ENCODE assay signal across 24 mouse cellular contexts in the genomic region with DNA sequence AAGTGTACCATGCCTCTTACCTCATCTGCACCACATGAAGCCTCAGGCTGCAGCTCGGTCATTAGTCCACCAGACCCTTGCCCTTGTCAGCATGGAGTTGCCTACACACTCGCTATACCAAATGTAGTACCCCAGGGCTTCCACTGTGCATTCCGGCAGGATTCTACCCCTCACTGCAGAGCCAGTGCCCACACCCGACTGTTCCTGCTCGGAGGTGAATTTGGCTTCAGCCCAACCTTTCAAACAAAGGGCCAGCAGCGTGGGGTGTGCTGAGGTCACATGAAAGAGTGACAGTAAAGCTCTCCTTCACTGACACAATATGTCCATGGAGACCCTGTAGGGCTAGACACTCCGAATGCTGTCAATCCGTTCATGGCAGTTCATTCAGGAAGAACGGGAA. TPM values are rescaled to one million over a fixed set of nuclear protein-coding genes. Genes with fewer than 3 reads are reported as not detected.
DNase-seq lines count a peak whose midpoint lies in the region; ATAC-seq and TF ChIP-seq lines count a peak whose summit lies in the region.
"Had no signal": no experiment of that assay in that cellular context is flagged by ENCODE, and none has a peak within 500 bp of the region (broad histone marks: within the 10 kb centered on the region; RNA-seq: fewer than 3 reads in every experiment).

No protein-coding gene starts in this region.

- intact Hi-C loops in left cerebral cortex, adult 2 months (cut with DNase I), result no loop called here
- intact Hi-C loops in left cerebral cortex, postnatal 4 days (cut with DNase I), result no loop called here

- peaks cover 66% of the 10 kb centered on the region for H3K4me1 ChIP-seq in embryonic facial prominence, embryonic 13.5 days
- H3K4me1 ChIP-seq in embryonic facial prominence, embryonic 10.5 days, result peaks cover 57% of the 10 kb centered on the region

- no peak for DNase-seq in embryonic facial prominence, embryonic 10.5 days (ENCODE audit: low spot score)
- DNase-seq in left cerebral cortex, adult 2 months (ENCODE audit: extremely low spot score in 1 of 2, low spot score in 2 of 2), result no peak
- DNase-seq in left cerebral cortex, postnatal 4 days, result no peak
- DNase-seq in lung, postnatal 4 days, result peak; percentile 22 to 52
- no peak for DNase-seq in lung, adult 18-20 months
- DNase-seq: adrenal gland, postnatal 10 days; adrenal gland, postnatal 36 days; B cell, adult 2 months; cerebellum, adult 18-20 months; cerebellum, adult 9-10 months; cerebellum, postnatal 36 days; gastrocnemius, postnatal 25 days; heart, adult 18-20 months had no signal

- no peak overlapping the region for H3K27ac ChIP-seq in embryonic facial prominence, embryonic 13.5 days
- H3K27ac ChIP-seq in embryonic facial prominence, embryonic 10.5 days (replicated peaks), result no peak overlapping the region
- peak overlapping the region; percentile 8; the same call in 1 of the 2 replicates for H3K27ac ChIP-seq in left cerebral cortex, adult 2 months
- H3K27ac ChIP-seq: embryonic facial prominence, embryonic 12.5 days; forebrain, embryonic 12.5 days; forebrain, embryonic 15.5 days; heart, embryonic 10.5 days; hindbrain, embryonic 12.5 days; hindbrain, embryonic 15.5 days had no signal

- peak; percentile 38; the same call in 1 of the 2 replicates for ATAC-seq in embryonic facial prominence, embryonic 13.5 days (ENCODE audit: insufficient number of reproducible peaks, insufficient read depth, low FRiP score, low TSS enrichment, low read depth)
- ATAC-seq: forebrain, embryonic 15.5 days; Patski had no signal

- 80% methylated on average over 9 of the region's 9 CpGs for WGBS in embryonic facial prominence, embryonic 13.5 days
- 84% methylated on average over 9 of the region's 9 CpGs for WGBS in embryonic facial prominence, embryonic 10.5 days

- no peaks in the 10 kb centered on the region for H3K27me3 ChIP-seq in embryonic facial prominence, embryonic 13.5 days
- no peaks in the 10 kb centered on the region for H3K27me3 ChIP-seq in embryonic facial prominence, embryonic 10.5 days (replicated peaks; ENCODE audit: low read depth, poor library complexity, severe bottlenecking)
- H3K27me3 ChIP-seq: CH12.LX; embryonic facial prominence, embryonic 12.5 days; forebrain, embryonic 12.5 days; forebrain, embryonic 15.5 days; hindbrain, embryonic 12.5 days; hindbrain, embryonic 15.5 days; Patski had no signal

- H3K4me3 ChIP-seq in embryonic facial prominence, embryonic 13.5 days, result no peak overlapping the region
- no peak overlapping the region for H3K4me3 ChIP-seq in embryonic facial prominence, embryonic 10.5 days
- no peak overlapping the region for H3K4me3 ChIP-seq in left cerebral cortex, adult 2 months
- H3K4me3 ChIP-seq: embryonic facial prominence, embryonic 12.5 days; erythroblast, embryonic 14.5 days; forebrain, embryonic 12.5 days; forebrain, embryonic 15.5 days; heart, embryonic 10.5 days; hindbrain, embryonic 12.5 days; hindbrain, embryonic 15.5 days had no signal

- peaks cover 23% of the 10 kb centered on the region for H3K36me3 ChIP-seq in embryonic facial prominence, embryonic 13.5 days
- H3K36me3 ChIP-seq in embryonic facial prominence, embryonic 10.5 days (replicated peaks), result peaks cover 73% of the 10 kb centered on the region
- H3K36me3 ChIP-seq: forebrain, embryonic 15.5 days; G1E; heart, embryonic 10.5 days had no signal

- H3K9ac ChIP-seq in embryonic facial prominence, embryonic 13.5 days, result no peak overlapping the region
- H3K9ac ChIP-seq: embryonic facial prominence, embryonic 12.5 days; forebrain, embryonic 12.5 days; forebrain, embryonic 15.5 days; hindbrain, embryonic 12.5 days; hindbrain, embryonic 15.5 days had no signal

- TF ChIP-seq CTCF in left cerebral cortex, adult 2 months (IDR thresholded peaks at IDR 0.05), result no peak

- H3K4me2 ChIP-seq in embryonic facial prominence, embryonic 13.5 days, result no peak overlapping the region
- H3K4me2 ChIP-seq: embryonic facial prominence, embryonic 12.5 days; forebrain, embryonic 12.5 days; forebrain, embryonic 15.5 days; hindbrain, embryonic 12.5 days; hindbrain, embryonic 15.5 days had no signal

- no peaks in the 10 kb centered on the region for H3K9me3 ChIP-seq in embryonic facial prominence, embryonic 13.5 days
- no peaks in the 10 kb centered on the region for H3K9me3 ChIP-seq in embryonic facial prominence, embryonic 10.5 days
- H3K9me3 ChIP-seq: embryonic facial prominence, embryonic 12.5 days; forebrain, embryonic 12.5 days; forebrain, embryonic 15.5 days; heart, embryonic 10.5 days; hindbrain, embryonic 12.5 days; hindbrain, embryonic 15.5 days had no signal

RNA-seq across cellular contexts. Expression of gene Rnf144a, which starts 6.3 kb away (rescaled TPM):
- polyA plus RNA-seq in embryonic facial prominence, embryonic 13.5 days (2015; fragmentation: Nextera tagmentation; extraction: Ambion mirVana), result 46.4 and 48.3 TPM in 2 replicates
- polyA plus RNA-seq in embryonic facial prominence, embryonic 10.5 days (2016; fragmentation: Nextera tagmentation; extraction: Ambion mirVana), result 43.1 and 44.9 TPM in 2 replicates
- total RNA-seq in left cerebral cortex, adult 2 months (2021), result 10 to 100 TPM; 26.8 to 34.2 TPM
- total RNA-seq in left cerebral cortex, postnatal 4 days (2021), result 10 to 100 TPM; 41.8 to 45.4 TPM
- polyA plus RNA-seq: erythroblast, embryonic 14.5 days; G1E had no signal

RNA-seq across cellular contexts. Expression of gene Rsad2, which starts 47.5 kb away (rescaled TPM):
- 0.41 and 0.70 TPM in 2 replicates for polyA plus RNA-seq in embryonic facial prominence, embryonic 13.5 days (2015; fragmentation: Nextera tagmentation; extraction: Ambion mirVana)
- 0.25 and 0.33 TPM in 2 replicates for polyA plus RNA-seq in embryonic facial prominence, embryonic 10.5 days (2016; fragmentation: Nextera tagmentation; extraction: Ambion mirVana)
- 1 to 10 TPM in 1 of 2 experiments, under 1 TPM in 1; 0.66 to 1.3 TPM for total RNA-seq in left cerebral cortex, adult 2 months (2021)
- under 1 TPM; 0.14 to 0.26 TPM for total RNA-seq in left cerebral cortex, postnatal 4 days (2021)
- polyA plus RNA-seq: G1E had no signal

Comparison
In these comparisons a context has a peak if more than half of its experiments do, and no peak if none do; other contexts are left out.
1. DNase-seq: peak in lung, postnatal 4 days (2 of 2); none in embryonic facial prominence, embryonic 10.5 days (single experiment), left cerebral cortex, adult 2 months (0 of 2), left cerebral cortex, postnatal 4 days (single experiment) and lung, adult 18-20 months (0 of 2).